Mouse (Mus musculus): Measurements from ENCODE around the gene Vsig8. TPM values are rescaled to one million over a fixed set of nuclear protein-coding genes. Genes with fewer than 3 reads are reported as not detected.

The Vsig8 gene
- polyA plus RNA-seq, 1 experiment from 2014 or later = 0.39 TPM

DNA sequence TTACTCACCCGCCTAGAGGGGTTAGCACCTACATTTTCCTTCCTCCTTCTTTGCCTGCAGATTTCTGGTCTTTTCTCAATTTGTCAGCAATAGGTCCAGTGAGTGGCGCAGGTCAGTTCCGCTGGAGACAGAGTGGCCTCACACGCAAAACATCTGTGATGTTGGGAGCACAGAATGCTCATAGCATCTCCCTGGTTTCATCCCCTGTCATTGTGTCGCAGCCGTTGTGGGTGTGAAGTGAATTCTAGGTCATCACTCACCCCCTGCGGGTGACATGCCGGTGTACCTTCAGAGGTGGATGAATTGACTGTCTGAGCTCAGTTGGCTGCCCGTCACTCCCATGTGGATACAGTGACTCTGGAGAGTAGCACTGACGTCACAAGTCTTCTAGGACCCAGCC is 55.6 kb downstream of the Vsig8 start:
- 64% methylated on average over 10 of the region's 10 CpGs for WGBS
- no peak overlapping the region for H3K9ac ChIP-seq (replicated peaks; ENCODE audit: low read depth)
- H3K4me3 ChIP-seq (ENCODE audit: low read depth, low read length) = no peak overlapping the region
- H3K27me3 ChIP-seq (replicated peaks; ENCODE audit: insufficient read depth, low read length) = no peaks in the 10 kb centered on the region
- ATAC-seq (no peak), DNase-seq (ENCODE audit: low spot score) (no peak)
- TF ChIP-seq CTCF (IDR thresholded peaks at IDR 0.05) (no peak), EP300 (IDR thresholded peaks at IDR 0.05) (no peak)
- no peaks in the 10 kb centered on the region for H3K9me3 ChIP-seq (ENCODE audit: low read length)
- no peak overlapping the region for H3K27ac ChIP-seq (ENCODE audit: low read length)
- H3K4me2 ChIP-seq (replicated peaks; ENCODE audit: low read depth, low read length) = no peak overlapping the region
- no peaks in the 10 kb centered on the region for H3K36me3 ChIP-seq (ENCODE audit: insufficient read depth, low read length)
- H3K4me1 ChIP-seq (ENCODE audit: insufficient read depth, low read depth, low read length) = no peaks in the 10 kb centered on the region

DNA sequence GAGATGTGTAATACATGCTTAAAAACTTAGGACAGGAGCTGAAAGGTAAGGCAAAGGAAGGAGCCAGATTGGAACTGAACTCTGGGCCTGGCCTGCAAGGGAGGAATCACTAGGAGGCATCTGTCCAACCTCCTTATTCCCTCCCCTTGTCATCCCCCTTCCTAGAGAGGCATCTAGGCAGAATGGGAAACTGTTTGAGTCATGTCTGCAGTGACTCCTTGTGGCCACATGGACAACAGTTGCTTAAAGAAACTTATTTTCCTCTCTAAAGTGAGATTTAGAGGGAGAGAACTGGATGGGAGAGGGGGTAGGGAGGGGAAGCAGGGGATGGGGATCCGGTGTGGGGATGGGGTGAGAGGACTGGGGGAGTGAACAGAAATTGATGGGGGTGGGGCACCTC is 57.0 kb downstream of the Vsig8 start:
- DNase-seq (ENCODE audit: low spot score) = peak; percentile 64
- H3K9me3 ChIP-seq (ENCODE audit: low read length) = no peaks in the 10 kb centered on the region
- H3K36me3 ChIP-seq (ENCODE audit: insufficient read depth, low read length) = no peaks in the 10 kb centered on the region

More for the DNA sequence above, 57.0 kb downstream of the Vsig8 start:
- Histone ChIP-seq H3K4me1 (ENCODE audit: insufficient read depth, low read depth, low read length) (no peaks in the 10 kb centered on the region), H3K9ac (replicated peaks; ENCODE audit: low read depth) (no peak overlapping the region), H3K4me3 (ENCODE audit: low read depth, low read length) (no peak overlapping the region), H3K27ac (ENCODE audit: low read length) (no peak overlapping the region), H3K4me2 (replicated peaks; ENCODE audit: low read depth, low read length) (no peak overlapping the region), H3K27me3 (replicated peaks; ENCODE audit: insufficient read depth, low read length) (no peaks in the 10 kb centered on the region; the same call in 1 of the 2 replicates)
- WGBS = 35% methylated on average over 1 of the region's 1 CpGs
- no peak for TF ChIP-seq EP300 (IDR thresholded peaks at IDR 0.05)
- peak; percentile 75 for TF ChIP-seq CTCF (IDR thresholded peaks at IDR 0.05)
- no peak for ATAC-seq

Other genes with a start within 250 kb of the Vsig8 start
- gene Kcnj9, start 226.6 kb upstream of the Vsig8 start, polyA plus RNA-seq (2015; fragmentation: Nextera tagmentation; extraction: Ambion mirVana) = not detected in 2 replicates
- gene Kcnj10, start 214.7 kb upstream of the Vsig8 start, polyA plus RNA-seq (2015; fragmentation: Nextera tagmentation; extraction: Ambion mirVana) = 0.04 TPM in 2 replicates
- 3.5 and 3.9 TPM in 2 replicates for gene Pigm, start 179.4 kb upstream of the Vsig8 start, polyA plus RNA-seq (2015; fragmentation: Nextera tagmentation; extraction: Ambion mirVana)
- gene Slamf9, start 80.6 kb upstream of the Vsig8 start, polyA plus RNA-seq (2015; fragmentation: Nextera tagmentation; extraction: Ambion mirVana) = 4.7 and 5.3 TPM in 2 replicates
- 1.1 and 1.3 TPM in 2 replicates for gene Igsf9, start 74.2 kb upstream of the Vsig8 start, polyA plus RNA-seq (2015; fragmentation: Nextera tagmentation; extraction: Ambion mirVana)
- gene Tagln2, start 55.9 kb upstream of the Vsig8 start, polyA plus RNA-seq (2015; fragmentation: Nextera tagmentation; extraction: Ambion mirVana) = 739 and 823 TPM in 2 replicates
- gene Cfap45, start 35.1 kb upstream of the Vsig8 start, polyA plus RNA-seq (2015; fragmentation: Nextera tagmentation; extraction: Ambion mirVana) = 12.2 and 13.1 TPM in 2 replicates
- gene Slamf8, start 34.6 kb downstream of the Vsig8 start, polyA plus RNA-seq (2015; fragmentation: Nextera tagmentation; extraction: Ambion mirVana) = 0.07 and 0.19 TPM in 2 replicates
- not detected in 2 replicates for gene Fcrl6, start 46.6 kb downstream of the Vsig8 start, polyA plus RNA-seq (2015; fragmentation: Nextera tagmentation; extraction: Ambion mirVana)
- 18.6 and 21.8 TPM in 2 replicates for gene Dusp23, start 77.0 kb downstream of the Vsig8 start, polyA plus RNA-seq (2015; fragmentation: Nextera tagmentation; extraction: Ambion mirVana)
- 0.07 TPM in 1 of 2 replicates, not detected in the other for gene Crp, start 142.1 kb downstream of the Vsig8 start, polyA plus RNA-seq (2015; fragmentation: Nextera tagmentation; extraction: Ambion mirVana)